Mouse (Mus musculus): Measurements from ENCODE around the gene Msantd2. TPM values are rescaled to one million over a fixed set of nuclear protein-coding genes. Genes with fewer than 3 reads are reported as not detected.

Gene Msantd2
- 10 to 100 TPM; 41.1 to 48.9 TPM for total RNA-seq (2023)

DNA sequence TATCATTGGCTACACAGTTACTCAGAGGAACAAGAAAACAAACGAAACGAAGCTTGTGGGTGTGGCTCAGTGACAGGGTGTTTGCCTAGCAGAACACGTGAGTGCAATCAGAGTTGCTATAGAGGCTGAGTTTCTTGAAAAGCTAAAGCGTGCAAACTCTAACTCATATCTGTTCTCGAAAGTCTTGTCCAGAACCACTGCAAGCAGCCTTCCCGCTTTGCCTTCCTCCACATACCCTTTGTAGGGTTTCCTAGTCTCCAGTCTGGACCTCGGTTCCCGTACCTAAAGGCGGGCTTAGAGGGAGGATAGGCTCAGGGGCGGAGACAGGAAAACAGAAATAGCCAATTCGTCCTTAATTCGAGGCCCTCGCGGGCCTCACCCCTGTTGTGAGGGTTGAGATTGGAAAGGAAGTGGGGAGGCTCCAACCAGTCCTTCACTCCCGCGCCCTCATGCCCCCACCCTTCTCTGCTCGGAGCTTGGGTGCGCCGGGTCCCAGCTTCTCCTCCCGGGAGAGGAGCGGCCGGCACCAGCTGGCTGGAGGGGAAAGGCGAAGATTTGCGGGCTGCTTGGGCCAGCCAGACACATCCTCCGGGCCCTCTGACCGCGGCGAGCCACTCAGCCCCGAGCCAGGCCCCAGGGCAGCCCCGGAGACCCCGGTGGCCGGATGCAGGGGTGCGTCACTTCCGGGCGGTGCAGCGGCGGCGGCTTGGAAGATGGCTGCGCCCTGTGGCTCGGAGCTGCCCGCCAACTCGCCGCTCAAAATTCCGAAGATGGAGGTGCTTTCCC, at the start of gene Msantd2:
Gene Msantd2 (plus strand): TSS at position 709 of the 786 bp plus-strand sequence.

DNA sequence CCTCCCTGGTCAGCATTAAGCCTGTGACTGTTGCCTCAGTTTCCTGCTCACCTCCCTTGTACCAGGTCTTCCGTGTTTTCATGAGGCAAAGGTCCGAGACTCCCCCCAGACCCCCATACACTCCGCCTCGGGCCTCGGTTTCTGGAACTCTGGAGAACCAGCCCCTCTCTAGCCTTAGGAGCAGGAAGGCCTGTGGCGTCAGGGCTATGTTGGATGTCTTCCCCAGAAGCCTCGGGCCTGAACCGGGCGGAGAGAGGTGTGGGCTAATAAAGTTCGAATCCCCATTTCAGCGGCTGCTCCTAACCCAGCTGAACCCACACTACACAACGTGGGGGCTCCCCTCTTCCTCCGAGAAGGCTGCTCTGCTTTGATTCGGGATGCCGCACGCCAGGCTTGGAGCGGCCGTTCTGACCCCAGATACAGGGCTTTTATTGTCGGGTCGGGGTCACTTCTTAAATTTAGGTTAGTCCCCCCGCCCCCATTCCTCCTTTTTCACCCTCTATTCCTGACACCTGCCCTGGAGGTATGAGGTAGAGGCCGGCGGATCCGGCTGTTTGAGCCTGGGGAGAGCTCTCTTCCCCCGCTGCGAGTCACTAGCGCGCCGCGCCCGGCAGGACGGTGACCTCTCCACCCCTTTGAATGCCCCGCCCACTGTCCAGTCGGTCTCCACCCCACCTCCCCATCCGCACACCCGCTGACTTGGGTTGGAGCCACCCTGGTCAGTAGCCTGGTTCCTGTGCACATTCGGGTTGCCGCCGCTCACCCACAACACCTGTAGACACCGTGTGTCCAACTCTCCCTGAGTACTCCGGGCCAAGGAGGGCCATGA, 38.5 kb downstream of the Msantd2 start, which contains the start of gene Esam:
Gene Esam (plus strand): TSS at position 683 of the 829 bp plus-strand sequence.

DNA sequence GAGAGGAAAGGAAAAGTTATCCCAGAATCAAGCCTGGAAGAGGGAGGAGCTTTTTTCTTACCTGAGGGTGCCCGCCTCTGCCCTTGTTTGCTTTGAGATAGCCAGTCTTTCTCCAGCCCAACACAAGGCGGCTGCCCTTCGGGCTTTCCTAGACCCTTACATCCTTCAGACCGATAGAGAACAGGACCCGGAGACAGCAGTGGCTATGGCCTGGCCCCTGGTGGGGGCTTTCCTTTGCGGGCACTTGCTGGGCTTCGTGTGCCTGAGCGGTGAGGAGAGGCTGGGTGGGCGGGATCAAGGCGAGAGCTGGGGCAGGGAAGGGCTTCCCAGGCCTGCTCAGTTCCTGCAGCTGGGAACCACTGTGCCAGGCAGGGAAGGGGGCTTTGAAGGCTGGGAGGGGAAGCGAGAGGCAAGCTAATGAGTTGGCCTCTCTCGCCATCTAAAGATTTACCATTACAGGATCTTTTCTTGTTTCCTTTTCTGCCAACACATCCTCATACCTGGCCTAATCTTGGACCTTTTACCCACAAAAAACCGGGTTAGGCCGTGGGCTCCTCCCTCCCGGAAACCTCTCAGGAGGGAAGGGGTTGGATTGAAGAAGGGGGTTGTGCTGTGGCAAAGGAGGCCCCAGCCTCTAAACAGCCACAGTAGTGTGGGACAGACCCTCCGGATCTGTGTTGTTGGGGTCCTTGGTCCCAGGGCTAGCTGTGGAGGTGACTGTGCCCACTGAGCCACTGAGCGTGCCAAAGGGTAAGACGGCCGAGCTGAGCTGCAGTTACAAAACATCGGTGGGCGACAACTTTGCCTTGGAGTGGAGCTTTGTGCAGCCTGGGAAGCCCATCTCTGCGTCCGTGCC, 50.3 kb downstream of the Msantd2 start, which contains the start of gene Vsig2:
Gene Vsig2 (plus strand): TSS at position 86 of the 856 bp plus-strand sequence.

DNA sequence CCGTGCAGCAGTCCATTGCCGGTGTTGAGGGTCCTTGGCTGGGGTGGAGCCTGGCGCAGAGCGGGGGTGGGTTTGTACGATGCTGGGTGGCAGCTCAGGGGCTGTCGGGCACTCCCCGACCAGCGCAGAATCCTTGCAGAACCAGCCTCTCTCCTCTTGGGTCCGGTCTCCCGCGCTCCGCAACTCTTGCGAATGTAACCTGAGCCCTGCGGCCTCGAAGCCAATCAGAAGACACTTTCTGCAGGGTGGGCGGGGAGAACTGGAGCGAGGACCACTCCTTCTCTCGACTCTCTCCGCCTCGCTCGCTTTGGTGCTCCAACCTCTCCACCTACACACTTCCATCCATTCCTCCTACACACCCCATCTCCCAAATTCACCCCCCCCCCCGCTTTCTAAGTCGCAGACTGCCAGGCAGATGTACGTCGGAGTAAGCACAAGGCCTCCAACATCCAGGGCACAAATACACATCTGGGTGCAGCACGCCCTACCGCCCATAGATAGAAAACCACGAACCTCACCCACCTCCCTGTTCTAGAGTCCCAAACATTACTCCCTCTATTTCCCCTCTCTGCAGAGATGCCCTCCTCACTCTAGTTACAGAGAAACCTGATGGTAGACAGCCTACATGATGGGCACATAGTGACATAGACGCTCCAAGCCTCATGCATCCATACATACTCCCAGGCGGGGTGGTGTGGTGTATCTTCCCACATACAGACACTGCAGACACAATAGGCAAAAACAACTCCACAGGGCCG, 63.6 kb downstream of the Msantd2 start, which contains the start of gene Nrgn:
Gene Nrgn (minus strand): TSS at position 369 of the 758 bp plus-strand sequence.

DNA sequence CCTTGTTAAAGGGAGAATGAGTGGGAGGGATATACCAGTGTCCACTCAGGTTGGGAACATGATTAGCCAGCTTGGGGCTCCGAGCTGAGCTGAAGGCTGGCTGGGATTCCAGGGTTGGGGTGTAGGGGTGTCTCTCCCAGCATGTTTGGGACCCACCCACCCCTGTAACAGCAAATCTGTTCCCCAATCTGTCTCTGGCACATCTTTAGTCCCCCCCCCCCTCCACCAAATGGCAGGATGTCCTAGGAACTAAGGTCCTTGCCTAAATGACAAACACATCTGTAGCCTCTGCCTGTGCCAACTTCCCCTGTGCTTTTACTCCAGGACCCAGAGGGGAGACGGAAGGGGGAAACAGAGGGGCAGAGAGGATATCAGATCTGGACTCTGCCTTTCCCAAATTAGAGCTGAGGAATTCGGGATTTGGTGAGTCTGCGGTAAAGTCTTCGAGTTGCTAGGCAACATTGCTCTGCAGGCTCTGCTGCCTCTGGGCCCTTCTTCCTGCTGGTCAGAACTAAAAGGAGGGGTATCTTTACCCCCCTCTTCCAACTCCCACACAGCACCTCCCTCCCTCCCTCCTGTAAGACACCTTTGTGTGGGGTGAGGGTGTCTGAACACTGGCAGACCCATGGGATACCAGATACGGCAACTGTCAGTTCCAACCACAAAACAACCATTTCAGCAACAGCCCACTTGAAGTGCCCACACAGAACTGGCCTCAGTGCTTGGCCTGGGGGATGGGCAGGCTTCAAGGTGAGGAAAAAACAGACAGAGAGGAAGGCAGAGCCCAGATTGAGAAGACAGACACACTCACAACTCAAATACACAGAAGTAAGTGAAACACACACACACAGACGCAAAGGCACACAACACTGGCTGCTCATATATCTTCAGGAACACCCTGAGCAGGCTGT, 66.0 kb downstream of the Msantd2 start, which contains the start of gene Siae:
Gene Siae (plus strand): TSS at position 861 of the 911 bp plus-strand sequence.

Other genes starting within 250 kb of the Msantd2 start
- 1 to 10 TPM; 1.7 to 2.4 TPM for gene Slc37a2, start 233.6 kb upstream of the Msantd2 start, total RNA-seq (2023)
- 10 to 100 TPM; 10.4 to 14.6 TPM for gene Ccdc15, start 140.9 kb upstream of the Msantd2 start, total RNA-seq (2023)
- not detected for gene Hepacam, start 122.0 kb upstream of the Msantd2 start, total RNA-seq (2023)
- not detected for gene Robo4, start 87.4 kb upstream of the Msantd2 start, total RNA-seq (2023)
- gene Robo3, start 56.1 kb upstream of the Msantd2 start, total RNA-seq (2023), result under 1 TPM in 1 of 2 experiments, not detected in 1; 0.32 TPM
- gene Esam, start 38.8 kb downstream of the Msantd2 start, total RNA-seq (2023), result 1 to 10 TPM in 1 of 2 experiments, under 1 TPM in 1; 0.67 to 1.6 TPM
- not detected for gene Vsig2, start 49.9 kb downstream of the Msantd2 start, total RNA-seq (2023)
- 1 to 10 TPM; 2.2 to 3.6 TPM for gene Nrgn, start 63.6 kb downstream of the Msantd2 start, total RNA-seq (2023)
- gene Siae, start 66.4 kb downstream of the Msantd2 start, total RNA-seq (2023), result 10 to 100 TPM in 1 of 2 experiments, 1 to 10 TPM in 1; 9.0 to 10.3 TPM
- not detected for gene Spa17, start 124.4 kb downstream of the Msantd2 start, total RNA-seq (2023)
- gene Tbrg1, start 168.0 kb downstream of the Msantd2 start, total RNA-seq (2023), result 10 to 100 TPM; 88.9 to 96.6 TPM
- not detected for gene Panx3, start 179.9 kb downstream of the Msantd2 start, total RNA-seq (2023)
- gene Olfr160, start 226.9 kb downstream of the Msantd2 start, total RNA-seq (2023), result not detected